Mouse (Mus musculus) limb, embryonic 11.5 days (tissue): Measurements from ENCODE around the gene Tssk1. TPM values are rescaled to one million over a fixed set of nuclear protein-coding genes. Genes with fewer than 3 reads are reported as not detected.

Experiments used
- ATAC-seq: fragments of 200-750 bp; cut with Nextera tagmentation; 2 replicates; pipeline ENCODE4 v1.8.0; 2017; ENCODE audit warnings: low read depth; ENCODE audit not compliant: insufficient number of reproducible peaks, low FRiP score, low TSS enrichment
- DNase-seq: peaks from one replicate; pipeline ENCODE4 v3.0.0-alpha.2; 2015; ENCODE audit warnings: low spot score
- H3K27ac ChIP-seq: fragments of 300-500 bp; sonication (generic); replicated peaks from 2 replicates; pipeline ENCODE4 v1.5.1; 2014; ENCODE audit warnings: low read depth, mild to moderate bottlenecking, low read length
- H3K27me3 ChIP-seq: fragments of 300-500 bp; sonication (generic); 2 replicates; pipeline ENCODE4 v1.6.1; 2014; ENCODE audit warnings: mild to moderate bottlenecking, low read length, mixed read lengths; ENCODE audit not compliant: control insufficient read depth, insufficient read depth
- H3K36me3 ChIP-seq: fragments of 300-500 bp; sonication (generic); 2 replicates; pipeline ENCODE4 v1.6.1; 2014; ENCODE audit warnings: mild to moderate bottlenecking, low read length, moderate library complexity, mixed read lengths; ENCODE audit not compliant: control insufficient read depth, insufficient read depth
- H3K4me1 ChIP-seq: fragments of 300-500 bp; sonication (generic); 2 replicates; pipeline ENCODE4 v1.6.1; 2014; ENCODE audit warnings: low read length, mixed read lengths; ENCODE audit not compliant: control insufficient read depth, insufficient read depth
- H3K4me2 ChIP-seq: fragments of 300-500 bp; sonication (generic); 2 replicates; pipeline ENCODE4 v1.6.1; 2014; ENCODE audit warnings: low read depth, mild to moderate bottlenecking, moderate library complexity; ENCODE audit not compliant: severe bottlenecking
- H3K4me3 ChIP-seq: fragments of 300-500 bp; sonication (generic); 2 replicates; pipeline ENCODE4 v1.5.1; 2014; ENCODE audit warnings: low read depth, low read length
- H3K9ac ChIP-seq: fragments of 300-500 bp; sonication (generic); 2 replicates; pipeline ENCODE4 v1.6.1; 2014; ENCODE audit warnings: mild to moderate bottlenecking, low read length
- H3K9me3 ChIP-seq: fragments of 300-500 bp; sonication (generic); 2 replicates; pipeline ENCODE4 v1.6.1; 2016; ENCODE audit warnings: low read length; ENCODE audit not compliant: control insufficient read depth
- WGBS: fragments of 180-500 bp; shearing (Covaris S2); extraction: QIAGEN DNeasy Blood & Tissue Kit; methylation state at CpG from one replicate; pipeline ENCODE4 v1.1.7; 2014; 5-methylcytosine and 5-hydroxymethylcytosine counted together
- polyA plus RNA-seq: library from polyadenylated mRNA; unstranded; fragments of >200 nt; fragmentation: Nextera tagmentation; extraction: Ambion mirVana; gene quantifications from 2 replicates; pipeline ENCODE4 v1.2.1, GENCODE M21; 2014

Tssk1 gene
- polyA plus RNA-seq, 1 experiment from 2014 or later: not detected

- WGBS: 73% methylated on average over 9 of the region's 9 CpGs
- Histone ChIP-seq H3K36me3 (no peaks in the 10 kb centered on the region), H3K4me3 (no peak overlapping the region), H3K27me3 (no peaks in the 10 kb centered on the region), H3K4me1 (no peaks in the 10 kb centered on the region), H3K9me3 (no peaks in the 10 kb centered on the region), H3K4me2 (no peak overlapping the region), H3K27ac (no peak overlapping the region), H3K9ac (no peak overlapping the region)
- DNase-seq (no peak), ATAC-seq (no peak)
Observed at GRCm38 (mm10) chr16:17939255-17939751, 45.3 kb downstream of the Tssk1 start.

- no peak overlapping the region for H3K4me2 ChIP-seq
- ATAC-seq (no peak), DNase-seq (no peak)
- WGBS: 67% methylated on average over 8 of the region's 8 CpGs
- no peaks in the 10 kb centered on the region for H3K27me3 ChIP-seq
- no peak overlapping the region for H3K27ac ChIP-seq
- H3K9ac ChIP-seq: no peak overlapping the region
- H3K4me3 ChIP-seq: no peak overlapping the region
- H3K9me3 ChIP-seq: no peaks in the 10 kb centered on the region
- H3K36me3 ChIP-seq: no peaks in the 10 kb centered on the region
- no peaks in the 10 kb centered on the region for H3K4me1 ChIP-seq
Observed at GRCm38 (mm10) chr16:17943466-17943865, 49.4 kb downstream of the Tssk1 start.

GRCm38 (mm10) chr16:17945081-17945831 is 51.2 kb downstream of the Tssk1 start:
- no peak for DNase-seq
- WGBS: 64% methylated on average over 7 of the region's 7 CpGs
- no peak for ATAC-seq
- Histone ChIP-seq H3K4me2 (no peak overlapping the region), H3K4me1 (no peaks in the 10 kb centered on the region), H3K9ac (no peak overlapping the region), H3K27ac (no peak overlapping the region), H3K9me3 (no peaks in the 10 kb centered on the region), H3K27me3 (no peaks in the 10 kb centered on the region), H3K4me3 (no peak overlapping the region), H3K36me3 (no peaks in the 10 kb centered on the region)

Other genes with a start within 250 kb of the Tssk1 start
- 5.7 TPM in 2 replicates for gene Ccdc74a, start 247.8 kb upstream of the Tssk1 start, polyA plus RNA-seq
- 42.2 and 45.5 TPM in 2 replicates for gene Med15, start 161.3 kb upstream of the Tssk1 start, polyA plus RNA-seq
- gene Klhl22, start 134.6 kb upstream of the Tssk1 start, polyA plus RNA-seq: 68.2 and 68.7 TPM in 2 replicates
- gene Scarf2, start 96.9 kb upstream of the Tssk1 start, polyA plus RNA-seq: 23.4 and 26.4 TPM in 2 replicates
- 0.73 and 0.77 TPM in 2 replicates for gene B830017H08Rik, start 61.1 kb upstream of the Tssk1 start, polyA plus RNA-seq
- 3.0 and 3.2 TPM in 2 replicates for gene Car15, start 55.9 kb upstream of the Tssk1 start, polyA plus RNA-seq
- gene Gm20518, start 2.6 kb upstream of the Tssk1 start, polyA plus RNA-seq: 0.48 TPM in 1 of 2 replicates, not detected in the other
- gene Dgcr2, start 4.3 kb downstream of the Tssk1 start, polyA plus RNA-seq: 92.5 and 94.0 TPM in 2 replicates
- gene Tssk2, start 4.4 kb downstream of the Tssk1 start, polyA plus RNA-seq: not detected in 2 replicates
- 42.2 and 50.2 TPM in 2 replicates for gene Ess2, start 17.1 kb downstream of the Tssk1 start, polyA plus RNA-seq
- gene Gsc2, start 20.8 kb downstream of the Tssk1 start, polyA plus RNA-seq: not detected in 2 replicates
- 74.4 and 74.5 TPM in 2 replicates for gene Slc25a1, start 34.0 kb downstream of the Tssk1 start, polyA plus RNA-seq
- not detected in 2 replicates for gene Vpreb2, start 86.2 kb downstream of the Tssk1 start, polyA plus RNA-seq
- 130 and 135 TPM in 2 replicates for gene Dgcr6, start 158.6 kb downstream of the Tssk1 start, polyA plus RNA-seq
- gene Prodh, start 196.0 kb downstream of the Tssk1 start, polyA plus RNA-seq: 15.0 and 15.9 TPM in 2 replicates
- gene Rtn4r, start 233.4 kb downstream of the Tssk1 start, polyA plus RNA-seq: 4.5 and 7.4 TPM in 2 replicates